Mouse (Mus musculus): ENCODE measurements around the gene A830005F24Rik. TPM values are rescaled to one million over a fixed set of nuclear protein-coding genes. Genes with fewer than 3 reads are reported as not detected.
A peak's percentile ranks its signal among the peaks of the same experiment; 100 is the strongest.
"Not testable (repeated sequence)": the region's sequence is repeated elsewhere in the genome, so short reads cannot be mapped to it uniquely, and the experiment has no call there.

Gene A830005F24Rik
- polyA plus RNA-seq, 1 experiment from 2014 or later, result 3.6 TPM

- Histone ChIP-seq H3K4me3 (no peak overlapping the region), H3K27me3 (replicated peaks) (no peaks in the 10 kb centered on the region), H3K4me2 (no peak overlapping the region), H3K36me3 (replicated peaks) (no peaks in the 10 kb centered on the region), H3K9me3 (no peaks in the 10 kb centered on the region), H3K27ac (no peak overlapping the region), H3K9ac (no peak overlapping the region), H3K4me1 (peaks cover 11% of the 10 kb centered on the region)
- WGBS, result 90% methylated on average over 4 of the region's 4 CpGs
- ATAC-seq (replicated peaks), result no peak
Measured at GRCm38 (mm10) chr13:48515861-48516260, 2.5 kb downstream of the A830005F24Rik start.

GRCm38 (mm10) chr13:48519122-48519521 lies 5.8 kb downstream of the A830005F24Rik start:
- H3K9me3 ChIP-seq; H3K27me3 ChIP-seq (replicated peaks); ATAC-seq (replicated peaks); H3K27ac ChIP-seq; H3K4me1 ChIP-seq; H3K36me3 ChIP-seq (replicated peaks); H3K9ac ChIP-seq; H3K4me2 ChIP-seq; H3K4me3 ChIP-seq: not testable (repeated sequence)

GRCm38 (mm10) chr13:48525745-48526144 lies 12.4 kb downstream of the A830005F24Rik start:
- peaks cover 2% of the 10 kb centered on the region; the same call in 1 of the 2 replicates for H3K4me1 ChIP-seq
- no peaks in the 10 kb centered on the region for H3K36me3 ChIP-seq (replicated peaks)
- H3K4me3 ChIP-seq, result no peak overlapping the region
- ATAC-seq (replicated peaks), result no peak
- H3K27me3 ChIP-seq (replicated peaks), result no peaks in the 10 kb centered on the region
- H3K9ac ChIP-seq, result no peak overlapping the region
- no peak overlapping the region for H3K4me2 ChIP-seq
- 80% methylated on average over 5 of the region's 5 CpGs for WGBS
- H3K27ac ChIP-seq, result no peak overlapping the region
- H3K9me3 ChIP-seq, result no peaks in the 10 kb centered on the region

- ATAC-seq (replicated peaks), result peak; percentile 83
- H3K27ac ChIP-seq, result no peak overlapping the region
- no peak overlapping the region for H3K9ac ChIP-seq
- H3K4me2 ChIP-seq, result no peak overlapping the region
- no peaks in the 10 kb centered on the region for H3K36me3 ChIP-seq (replicated peaks)
- WGBS, result 55% methylated on average over 15 of the region's 15 CpGs
- H3K4me3 ChIP-seq, result no peak overlapping the region
- no peaks in the 10 kb centered on the region for H3K27me3 ChIP-seq (replicated peaks)
- H3K9me3 ChIP-seq, result no peaks in the 10 kb centered on the region
- H3K4me1 ChIP-seq, result peaks cover 2% of the 10 kb centered on the region; the same call in 1 of the 2 replicates
Measured at GRCm38 (mm10) chr13:48528123-48528871, 14.9 kb downstream of the A830005F24Rik start.

- Histone ChIP-seq H3K27me3 (replicated peaks) (no peaks in the 10 kb centered on the region), H3K4me2 (no peak overlapping the region), H3K9ac (no peak overlapping the region), H3K4me3 (no peak overlapping the region), H3K9me3 (no peaks in the 10 kb centered on the region), H3K36me3 (replicated peaks) (no peaks in the 10 kb centered on the region), H3K27ac (no peak overlapping the region), H3K4me1 (peaks cover 2% of the 10 kb centered on the region; the same call in 1 of the 2 replicates)
- WGBS, result 40% methylated on average over 2 of the region's 2 CpGs
- ATAC-seq (replicated peaks), result peak; percentile 48; the same call in 1 of the 2 replicates
Measured at GRCm38 (mm10) chr13:48529028-48529427, 15.7 kb downstream of the A830005F24Rik start.

- Histone ChIP-seq H3K4me2 (no peak overlapping the region), H3K4me1 (peaks cover 2% of the 10 kb centered on the region; the same call in 1 of the 2 replicates), H3K9me3 (no peaks in the 10 kb centered on the region), H3K4me3 (no peak overlapping the region), H3K27ac (no peak overlapping the region), H3K27me3 (replicated peaks) (no peaks in the 10 kb centered on the region), H3K36me3 (replicated peaks) (no peaks in the 10 kb centered on the region), H3K9ac (no peak overlapping the region)
- WGBS, result 83% methylated on average over 2 of the region's 2 CpGs
- ATAC-seq (replicated peaks), result no peak
Measured at GRCm38 (mm10) chr13:48530685-48531084, 17.3 kb downstream of the A830005F24Rik start.

GRCm38 (mm10) chr13:48531448-48531847 lies 18.1 kb downstream of the A830005F24Rik start:
- Histone ChIP-seq H3K9ac (no peak overlapping the region), H3K4me3 (no peak overlapping the region), H3K9me3 (no peaks in the 10 kb centered on the region), H3K4me2 (no peak overlapping the region), H3K4me1 (peaks cover 2% of the 10 kb centered on the region; the same call in 1 of the 2 replicates), H3K27ac (no peak overlapping the region), H3K27me3 (replicated peaks) (no peaks in the 10 kb centered on the region), H3K36me3 (replicated peaks) (no peaks in the 10 kb centered on the region)
- 80% methylated on average over 2 of the region's 2 CpGs for WGBS
- no peak for ATAC-seq (replicated peaks)

- no peak overlapping the region for H3K4me2 ChIP-seq
- no peak overlapping the region for H3K27ac ChIP-seq
- H3K27me3 ChIP-seq (replicated peaks), result no peaks in the 10 kb centered on the region
- no peaks in the 10 kb centered on the region for H3K9me3 ChIP-seq
- peaks cover 4% of the 10 kb centered on the region for H3K36me3 ChIP-seq (replicated peaks)
- 90% methylated on average over 5 of the region's 5 CpGs for WGBS
- no peak for ATAC-seq (replicated peaks)
- no peak overlapping the region for H3K4me3 ChIP-seq
- H3K4me1 ChIP-seq, result 0 out of 2 replicates have a peak, but pooled peaks cover under 1% of the 10 kb centered on the region
- H3K9ac ChIP-seq, result no peak overlapping the region
Measured at GRCm38 (mm10) chr13:48533441-48533840, 20.1 kb downstream of the A830005F24Rik start.

- ATAC-seq (replicated peaks), result no peak
- no peak overlapping the region for H3K9ac ChIP-seq
- H3K4me3 ChIP-seq, result no peak overlapping the region
- H3K27ac ChIP-seq, result no peak overlapping the region
- H3K36me3 ChIP-seq (replicated peaks), result peaks cover 4% of the 10 kb centered on the region
- H3K4me2 ChIP-seq, result no peak overlapping the region
- H3K4me1 ChIP-seq, result peaks cover 38% of the 10 kb centered on the region
- whole genome bisulfite sequencing, result 75% methylated on average over 1 of the region's 1 CpGs
- no peaks in the 10 kb centered on the region for H3K9me3 ChIP-seq
- no peaks in the 10 kb centered on the region for H3K27me3 ChIP-seq (replicated peaks)
Measured at GRCm38 (mm10) chr13:48540488-48540887, 27.1 kb downstream of the A830005F24Rik start.

GRCm38 (mm10) chr13:48544391-48544790 lies 31.0 kb downstream of the A830005F24Rik start:
- Histone ChIP-seq H3K4me3 (no peak overlapping the region), H3K27ac (no peak overlapping the region), H3K4me1 (peaks cover 40% of the 10 kb centered on the region)

GRCm38 (mm10) chr13:48544867-48545266 lies 31.5 kb downstream of the A830005F24Rik start:
- 49% methylated on average over 4 of the region's 4 CpGs for WGBS
- no peak overlapping the region for H3K9ac ChIP-seq

More at GRCm38 (mm10) chr13:48544391-48544790, 31.0 kb downstream of the A830005F24Rik start:
- no peaks in the 10 kb centered on the region for H3K9me3 ChIP-seq
- H3K4me2 ChIP-seq, result peak overlapping the region; percentile 81
- no peak overlapping the region for H3K9ac ChIP-seq
- no peaks in the 10 kb centered on the region for H3K36me3 ChIP-seq (replicated peaks)
- 0 out of 2 replicates have a peak, but pooled peaks cover 2% of the 10 kb centered on the region for H3K27me3 ChIP-seq (replicated peaks)
- ATAC-seq (replicated peaks), result no peak

GRCm38 (mm10) chr13:48545476-48546281 lies 32.3 kb downstream of the A830005F24Rik start:
- under 1% methylated on average over 60 of the region's 72 CpGs for WGBS
- Histone ChIP-seq H3K36me3 (replicated peaks) (no peaks in the 10 kb centered on the region), H3K27me3 (replicated peaks) (0 out of 2 replicates have a peak, but pooled peaks cover 2% of the 10 kb centered on the region), H3K4me3 (peak overlapping the region; percentile 87), H3K4me1 (peaks cover 31% of the 10 kb centered on the region), H3K27ac (peak overlapping the region; percentile 100), H3K4me2 (peak overlapping the region; percentile 81), H3K9me3 (no peaks in the 10 kb centered on the region), H3K9ac (peak overlapping the region; percentile 98)
- ATAC-seq (replicated peaks), result peak; percentile 89

More at GRCm38 (mm10) chr13:48544867-48545266, 31.5 kb downstream of the A830005F24Rik start:
- peaks cover 37% of the 10 kb centered on the region for H3K4me1 ChIP-seq
- H3K36me3 ChIP-seq (replicated peaks), result no peaks in the 10 kb centered on the region
- H3K9me3 ChIP-seq, result no peaks in the 10 kb centered on the region
- H3K27me3 ChIP-seq (replicated peaks), result 0 out of 2 replicates have a peak, but pooled peaks cover 2% of the 10 kb centered on the region
- H3K4me2 ChIP-seq, result peak overlapping the region; percentile 81
- peak overlapping the region; percentile 87 for H3K4me3 ChIP-seq
- ATAC-seq (replicated peaks), result no peak
- H3K27ac ChIP-seq, result no peak overlapping the region
